Mouse (Mus musculus) cortical plate, adult 2 months (tissue): ENCODE measurements at regions not wholly inside any gene's neighbourhood (a gene's known extent, or its start where the extent isn't known, plus 50 kb on each side); places are given as distances from the start of the nearest gene placed in this dataset.

Experiments
- H3K27ac ChIP-seq: fragments of 200-500 bp; 2 replicates; pipeline ENCODE4 v1.5.1; 2012; ENCODE audit warnings: low read length, control low read depth, inconsistent platforms; ENCODE audit not compliant: insufficient read depth
- H3K4me1 ChIP-seq: fragments of 200-500 bp; 2 replicates; pipeline ENCODE4 v1.6.1; 2011; ENCODE audit warnings: low read length; ENCODE audit not compliant: control insufficient read depth, insufficient read depth
- H3K4me3 ChIP-seq: fragments of 200-500 bp; 2 replicates; pipeline ENCODE4 v1.5.1; 2011; ENCODE audit warnings: mild to moderate bottlenecking, low read length, control low read depth; ENCODE audit not compliant: insufficient read depth
- CTCF ChIP-seq: fragments of 200-500 bp; IDR thresholded peaks from 2 replicates; pipeline ENCODE4 v1.5.1; 2011; ENCODE audit warnings: mild to moderate bottlenecking, control low read depth, low read length; ENCODE audit not compliant: insufficient read depth; ENCODE audit errors: extremely low read depth
- POLR2A ChIP-seq: fragments of 200-500 bp; IDR thresholded peaks from 2 replicates; pipeline ENCODE4 v1.6.1; 2011; ENCODE audit warnings: mild to moderate bottlenecking, low read length, control low read depth; ENCODE audit not compliant: insufficient read depth; ENCODE audit errors: extremely low read depth

GRCm38 (mm10) chr9:116354056-116354732 is 179.0 kb upstream of the Tgfbr2 start:
- Histone ChIP-seq H3K4me3 (no peak overlapping the region), H3K4me1 (no peaks in the 10 kb centered on the region), H3K27ac (no peak overlapping the region)
- no peak for TF ChIP-seq POLR2A

- Histone ChIP-seq H3K27ac (no peak overlapping the region), H3K4me1 (no peaks in the 10 kb centered on the region), H3K4me3 (no peak overlapping the region)
- TF ChIP-seq POLR2A (no peak), CTCF (no peak)
These were observed 177.8 kb upstream of the Tgfbr2 start for GRCm38 (mm10) chr9:116352801-116353494.

GRCm38 (mm10) chr9:116350804-116351547 is 175.8 kb upstream of the Tgfbr2 start:
- no peak for TF ChIP-seq CTCF
- no peaks in the 10 kb centered on the region for H3K4me1 ChIP-seq
- H3K4me3 ChIP-seq = no peak overlapping the region
- H3K27ac ChIP-seq = no peak overlapping the region

DNA sequence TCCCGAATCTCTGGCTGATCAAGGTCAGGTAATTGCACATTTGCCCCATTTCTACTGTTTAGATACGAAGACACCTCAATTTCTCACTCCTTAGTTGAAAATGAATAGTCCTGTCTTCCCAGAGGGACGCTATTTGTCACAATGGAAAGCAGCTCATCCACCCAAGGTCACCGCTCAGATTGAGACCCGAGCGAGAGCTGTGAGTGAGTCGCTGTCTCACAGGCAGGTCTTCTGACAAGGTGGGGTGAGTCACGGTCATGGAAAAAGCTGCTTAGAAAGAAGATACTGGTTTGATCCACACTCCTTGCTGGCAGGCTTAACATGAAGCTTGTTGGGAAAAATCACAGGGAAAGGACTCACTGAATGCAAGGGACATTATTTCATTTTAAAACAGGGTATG is 171.9 kb upstream of the Tgfbr2 start:
- Histone ChIP-seq H3K4me3 (no peak overlapping the region), H3K27ac (no peak overlapping the region), H3K4me1 (no peaks in the 10 kb centered on the region)
- TF ChIP-seq POLR2A (no peak), CTCF (no peak)

GRCm38 (mm10) chr9:116346495-116346894 is 171.3 kb upstream of the Tgfbr2 start:
- Histone ChIP-seq H3K4me3 (no peak overlapping the region), H3K27ac (no peak overlapping the region), H3K4me1 (no peaks in the 10 kb centered on the region)
- TF ChIP-seq POLR2A (no peak), CTCF (no peak)

GRCm38 (mm10) chr9:116343086-116343481 is 167.9 kb upstream of the Tgfbr2 start:
- Histone ChIP-seq H3K4me1 (no peaks in the 10 kb centered on the region), H3K27ac (no peak overlapping the region), H3K4me3 (no peak overlapping the region)
- no peak for TF ChIP-seq POLR2A
- no peak for TF ChIP-seq CTCF

- Histone ChIP-seq H3K4me1 (no peaks in the 10 kb centered on the region), H3K27ac (no peak overlapping the region), H3K4me3 (no peak overlapping the region)
- TF ChIP-seq POLR2A (no peak), CTCF (no peak)
These were observed 167.4 kb upstream of the Tgfbr2 start for GRCm38 (mm10) chr9:116342446-116343085.

DNA sequence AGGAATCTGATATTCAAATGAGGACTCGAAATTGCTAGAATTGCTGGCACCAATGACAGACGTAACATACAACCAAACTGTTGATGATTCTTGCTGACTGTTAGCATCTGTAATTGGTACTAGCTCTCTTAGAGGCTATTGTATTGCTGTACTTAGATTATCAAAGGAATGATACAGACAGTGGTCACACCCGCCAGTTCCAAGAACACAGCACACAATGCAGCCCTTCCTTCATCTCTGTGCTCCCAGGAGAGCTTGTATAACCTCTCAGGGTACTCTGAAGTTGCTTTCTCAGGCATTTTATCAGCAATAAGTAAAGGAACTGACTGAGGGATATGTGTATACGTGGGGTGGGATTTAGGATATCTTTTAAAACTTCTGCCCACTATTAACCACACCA is 166.8 kb upstream of the Tgfbr2 start:
- TF ChIP-seq CTCF (no peak), POLR2A (no peak)
- Histone ChIP-seq H3K27ac (no peak overlapping the region), H3K4me3 (no peak overlapping the region), H3K4me1 (no peaks in the 10 kb centered on the region)

DNA sequence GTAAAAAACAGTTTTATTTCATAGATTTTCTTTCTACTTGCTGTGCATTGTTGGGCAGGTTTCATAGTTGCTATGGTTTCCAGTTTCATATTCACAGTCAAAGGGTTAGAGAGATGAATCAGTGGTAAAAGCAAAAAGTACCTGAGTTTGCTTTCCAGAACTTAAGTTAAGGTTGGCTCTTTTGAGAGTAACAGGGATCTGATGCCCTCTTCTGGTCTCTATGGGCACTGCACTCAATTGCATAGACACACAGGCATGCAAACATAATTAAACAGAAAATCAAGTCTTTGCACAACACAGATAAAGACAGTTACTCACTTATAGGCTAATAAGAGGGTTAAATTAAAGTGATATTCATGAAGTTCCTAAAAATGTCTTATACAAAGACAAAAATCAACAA is 165.8 kb upstream of the Tgfbr2 start:
- Histone ChIP-seq H3K4me3 (no peak overlapping the region), H3K27ac (no peak overlapping the region), H3K4me1 (no peaks in the 10 kb centered on the region)
- TF ChIP-seq CTCF (no peak), POLR2A (no peak)

DNA sequence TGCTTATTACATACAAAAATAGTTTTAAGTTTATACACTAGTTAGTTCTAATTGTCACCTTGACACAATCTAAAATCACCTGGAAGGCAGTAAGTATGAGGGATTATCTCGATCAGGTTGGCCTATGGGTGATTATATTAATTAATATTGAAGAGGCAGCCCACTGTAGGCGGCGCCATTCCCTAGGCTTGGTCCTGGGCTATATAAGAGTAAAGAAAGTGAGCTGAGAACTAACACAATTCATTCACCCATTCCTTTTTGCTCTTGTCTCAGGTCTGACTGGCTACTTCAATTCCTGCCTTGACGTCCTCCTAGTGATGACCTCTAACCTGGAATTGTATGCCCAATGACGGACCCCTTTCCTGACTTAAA is 163.6 kb upstream of the Tgfbr2 start:
- Histone ChIP-seq H3K27ac (no peak overlapping the region), H3K4me1 (no peaks in the 10 kb centered on the region), H3K4me3 (no peak overlapping the region)
- TF ChIP-seq POLR2A (no peak), CTCF (no peak)
